Mouse (Mus musculus): ENCODE measurements around the gene Mia. TPM values are rescaled to one million over a fixed set of nuclear protein-coding genes. Genes with fewer than 3 reads are reported as not detected.

Mia gene
- total and polyA plus RNA-seq, 3 experiments = 0.44 to 2.0 (median 1.1) TPM

- TF ChIP-seq ZMIZ1 (IDR thresholded peaks at IDR 0.05; ENCODE audit: low read depth, low read length) = no peak
- TF ChIP-seq GABPA (IDR thresholded peaks at IDR 0.05; ENCODE audit: insufficient replicate concordance, low read depth, low read length) = no peak
- TF ChIP-seq MAZ (IDR thresholded peaks at IDR 0.05; ENCODE audit: low read depth, low read length) = no peak
- no peak for TF ChIP-seq CHD2 (IDR thresholded peaks at IDR 0.05; ENCODE audit: low read length)
- no peak for TF ChIP-seq ELF1 (IDR thresholded peaks at IDR 0.05; ENCODE audit: low read depth, low read length)
- peak; percentile 77 for TF ChIP-seq NRF1 (IDR thresholded peaks at IDR 0.05; ENCODE audit: low read depth, low read length)
- peak; percentile 88 for TF ChIP-seq ETS1 (conservative IDR thresholded peaks at IDR 0.05; ENCODE audit: low read depth, low read length)
- no peak for TF ChIP-seq USF1 (IDR thresholded peaks at IDR 0.05; ENCODE audit: low read depth, low read length)
- no peak for TF ChIP-seq PAX5 (IDR thresholded peaks at IDR 0.05; ENCODE audit: low read length)
- no peak for TF ChIP-seq JUND (conservative IDR thresholded peaks at IDR 0.05; ENCODE audit: low read depth, low read length)
- no peak for TF ChIP-seq EP300 (IDR thresholded peaks at IDR 0.05; ENCODE audit: low read length)
- no peak for TF ChIP-seq TBP (conservative IDR thresholded peaks at IDR 0.05; ENCODE audit: low read depth, low read length)
- no peak for TF ChIP-seq MYC (IDR thresholded peaks at IDR 0.05; ENCODE audit: low read depth, low read length)
- no peak for TF ChIP-seq RAD21 (IDR thresholded peaks at IDR 0.05; ENCODE audit: low read depth, low read length)
- no peak for TF ChIP-seq USF2 (conservative IDR thresholded peaks at IDR 0.05; ENCODE audit: low read depth, low read length)
- no peak for TF ChIP-seq CTCF (conservative IDR thresholded peaks at IDR 0.05 in 1 of 2, IDR thresholded peaks at IDR 0.05 in 1 of 2; ENCODE audit: low read depth in 2 of 2, low read length in 2 of 2)
- no peak for TF ChIP-seq POLR2AphosphoS2 (IDR thresholded peaks at IDR 0.05; ENCODE audit: low read depth, low read length)
- peak; percentile 45; the same call in 1 of the 2 replicates for TF ChIP-seq TCF12 (IDR thresholded peaks at IDR 0.05; ENCODE audit: low read depth, low read length)
- no peak for TF ChIP-seq UBTF (IDR thresholded peaks at IDR 0.05; ENCODE audit: low read depth, low read length)
Observed at GRCm38 (mm10) chr7:27224877-27225575, 44.1 kb upstream of the Mia start (continued).

DNA sequence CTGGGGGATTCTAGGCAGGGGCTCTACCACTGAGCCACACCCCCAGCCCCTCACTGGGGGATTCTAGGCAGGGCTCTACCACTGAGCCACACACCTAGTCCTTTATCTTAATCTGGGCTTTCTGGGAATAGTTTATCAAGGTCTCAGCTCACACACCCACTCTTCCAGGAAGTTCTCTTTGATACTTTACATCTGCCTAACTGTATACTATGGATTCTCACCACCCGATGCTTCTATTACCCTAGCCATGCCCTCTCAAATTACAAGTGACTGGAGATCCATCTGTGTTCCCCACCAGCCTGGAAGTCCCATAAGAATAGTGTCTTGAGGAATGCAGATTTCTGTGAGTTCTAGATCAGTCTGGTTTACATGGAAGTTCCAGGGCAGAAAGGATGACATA is 41.6 kb upstream of the Mia start:
- Histone ChIP-seq H3K36me3 (replicated peaks in 1 of 2; ENCODE audit: control insufficient read depth in 1 of 2, insufficient read depth in 1 of 2, low read length in 1 of 2) (peaks cover 8 to 54% of the 10 kb centered on the region in 2 experiments), H3K4me2 (ENCODE audit: insufficient read depth, low read depth, poor library complexity, severe bottlenecking) (no peak overlapping the region), H3K4me1 (ENCODE audit: control insufficient read depth in 1 of 2, insufficient read depth in 2 of 2) (peaks cover 19 to 58% of the 10 kb centered on the region in 2 experiments), H3K27ac (ENCODE audit: insufficient read depth, low read depth) (no peak overlapping the region), H3K9me3 (replicated peaks; ENCODE audit: low read length) (no peaks in the 10 kb centered on the region), H3K79me2 (replicated peaks; ENCODE audit: control insufficient read depth, extremely low read depth, insufficient read depth, poor library complexity, severe bottlenecking) (peaks cover 14% of the 10 kb centered on the region; the same call in 1 of the 2 replicates), H3K27me3 (replicated peaks) (no peaks in the 10 kb centered on the region), H3K9ac (ENCODE audit: insufficient read depth, low read depth) (no peak overlapping the region), H3K4me3 (replicated peaks in 1 of 3; ENCODE audit: low read depth in 2 of 3, low read length in 2 of 3, poor library complexity in 1 of 3) (no peak overlapping the region)
- in situ Hi-C loops (cut with MboI; ENCODE audit: low pct_ligation_motif_present, low pct_unique_long_range_greater_than_20kb, low sequenced_read_pairs) = no loop called here
- DNase-seq (ENCODE audit: extremely low read depth) = no peak
- no peak for TF ChIP-seq KAT2A (IDR thresholded peaks at IDR 0.05; ENCODE audit: insufficient replicate concordance, low read length)
- no peak for TF ChIP-seq ZMIZ1 (IDR thresholded peaks at IDR 0.05; ENCODE audit: low read depth, low read length)
- no peak for TF ChIP-seq CHD2 (IDR thresholded peaks at IDR 0.05; ENCODE audit: low read length)
- TF ChIP-seq PAX5 (IDR thresholded peaks at IDR 0.05; ENCODE audit: low read length) = no peak
- no peak for TF ChIP-seq HCFC1 (IDR thresholded peaks at IDR 0.05; ENCODE audit: low read depth, low read length)
- no peak for TF ChIP-seq ZC3H11A (IDR thresholded peaks at IDR 0.05; ENCODE audit: low read depth, low read length)
- TF ChIP-seq TCF12 (IDR thresholded peaks at IDR 0.05; ENCODE audit: low read depth, low read length) = no peak
- no peak for TF ChIP-seq TBP (conservative IDR thresholded peaks at IDR 0.05; ENCODE audit: low read depth, low read length)
- dilution Hi-C loops (cut with MboI; ENCODE audit: extremely low pct_ligation_motif_present, extremely low pct_unique_long_range_greater_than_20kb, low sequenced_read_pairs) = no loop called here
